Comparison of ENCODE assay signal across 26 mouse cellular contexts in genomic region chr12:110682561-110683299, GRCm38 (mm10). TPM values are rescaled to one million over a fixed set of nuclear protein-coding genes. Genes with fewer than 3 reads are reported as not detected.
DNase-seq lines count a peak whose midpoint lies in the region; ATAC-seq and TF ChIP-seq lines count a peak whose summit lies in the region.
"Had no signal": no experiment of that assay in that cellular context is flagged by ENCODE, and none has a peak within 500 bp of the region (broad histone marks: within the 10 kb centered on the region; RNA-seq: fewer than 3 reads in every experiment).

Gene 1700001K19Rik, minus strand, starts transcription at chr12:110682619.

- DNase-seq in forebrain, embryonic 10.5 days (ENCODE audit: extremely low spot score, low spot score) = no peak
- no peak for DNase-seq in heart, adult 8-10 months (ENCODE audit: low spot score)
- no peak for DNase-seq in testis, postnatal 14 days (ENCODE audit: low spot score)
- DNase-seq in splenic B cell, adult 2 months (ENCODE audit: low read depth, low spot score) = peak; percentile 63
- DNase-seq in Muller cell, postnatal 12 days (ENCODE audit: inconsistent ontology term) = no peak
- DNase-seq: adrenal gland, postnatal 14 days; cerebellum, adult 11-12 months; cerebellum, adult 9-10 months; cerebellum, postnatal 25 days; forebrain, postnatal 0 days; gastrocnemius, postnatal 10 days; heart, adult 11 months; heart, postnatal 36 days had no signal

- TF ChIP-seq POLR2A in testis, adult 2 months (IDR thresholded peaks at IDR 0.05; ENCODE audit: control insufficient read depth, low read depth, low read length) = peak; percentile 75; the same call in 1 of the 2 replicates

- H3K4me3 ChIP-seq in forebrain, embryonic 13.5 days = no peak within 1 kb of the TSS
- H3K4me3 ChIP-seq in forebrain, embryonic 10.5 days = no peak within 1 kb of the TSS
- no peak within 1 kb of the TSS for H3K4me3 ChIP-seq in heart, embryonic 15.5 days
- peak within 1 kb of the TSS; percentile 86 for H3K4me3 ChIP-seq in testis, adult 2 months (ENCODE audit: control insufficient read depth, low read depth, low read length)
- H3K4me3 ChIP-seq: forebrain, embryonic 12.5 days had no signal

- H3K27me3 ChIP-seq in forebrain, embryonic 13.5 days = no peaks in the 10 kb centered on the region
- no peaks in the 10 kb centered on the region for H3K27me3 ChIP-seq in forebrain, embryonic 10.5 days (ENCODE audit: poor library complexity, severe bottlenecking)
- H3K27me3 ChIP-seq in heart, embryonic 15.5 days = no peaks in the 10 kb centered on the region
- H3K27me3 ChIP-seq in testis, adult 2 months (ENCODE audit: control insufficient read depth, insufficient read depth, low read length) = no peaks in the 10 kb centered on the region
- no peaks in the 10 kb centered on the region for H3K27me3 ChIP-seq in splenic B cell, adult 2 months (ENCODE audit: control insufficient read depth, insufficient read depth, low read length, poor library complexity, severe bottlenecking)
- H3K27me3 ChIP-seq: forebrain, embryonic 12.5 days; Patski had no signal

- 0 out of 2 replicates have a peak, but pooled peaks cover 4% of the 10 kb centered on the region for H3K4me1 ChIP-seq in forebrain, embryonic 13.5 days
- H3K4me1 ChIP-seq in forebrain, embryonic 10.5 days = no peaks in the 10 kb centered on the region
- peaks cover 19% of the 10 kb centered on the region for H3K4me1 ChIP-seq in heart, embryonic 15.5 days (replicated peaks)
- no peaks in the 10 kb centered on the region for H3K4me1 ChIP-seq in testis, adult 2 months (ENCODE audit: control insufficient read depth, insufficient read depth, low read length)
- H3K4me1 ChIP-seq: forebrain, embryonic 12.5 days had no signal

- no peak within 1 kb of the TSS for H3K27ac ChIP-seq in forebrain, embryonic 13.5 days
- no peak within 1 kb of the TSS for H3K27ac ChIP-seq in forebrain, embryonic 10.5 days
- H3K27ac ChIP-seq in heart, embryonic 15.5 days = peak within 1 kb of the TSS; percentile 31
- peak within 1 kb of the TSS; percentile 88 for H3K27ac ChIP-seq in testis, adult 2 months (ENCODE audit: control insufficient read depth, insufficient read depth, low read depth, low read length)
- H3K27ac ChIP-seq: forebrain, embryonic 12.5 days had no signal

- H3K4me2 ChIP-seq in forebrain, embryonic 13.5 days = no peak within 1 kb of the TSS
- H3K4me2 ChIP-seq in heart, embryonic 15.5 days = no peak within 1 kb of the TSS
- H3K4me2 ChIP-seq: forebrain, embryonic 12.5 days; heart, embryonic 11.5 days had no signal

- ATAC-seq in forebrain, embryonic 13.5 days = no peak
- no peak for ATAC-seq in heart, embryonic 15.5 days (replicated peaks; ENCODE audit: insufficient number of reproducible peaks, insufficient read depth, low FRiP score, low read depth)
- ATAC-seq: activated CD4-positive, CD25-positive, alpha-beta regulatory T cell, adult 4 months; forebrain, postnatal 0 days; hindbrain, embryonic 16.5 days; inflammation-experienced regulatory T-cells, adult 6 months; intestine, postnatal 0 days; Patski had no signal

- 78% methylated on average over 9 of the region's 9 CpGs for WGBS in forebrain, embryonic 13.5 days
- 80% methylated on average over 9 of the region's 9 CpGs for WGBS in forebrain, embryonic 10.5 days
- WGBS in heart, embryonic 15.5 days = 76% methylated on average over 9 of the region's 9 CpGs

- peaks cover 22% of the 10 kb centered on the region for H3K36me3 ChIP-seq in forebrain, embryonic 13.5 days (ENCODE audit: poor library complexity, severe bottlenecking)
- peaks cover 28% of the 10 kb centered on the region for H3K36me3 ChIP-seq in forebrain, embryonic 10.5 days (replicated peaks)
- H3K36me3 ChIP-seq in heart, embryonic 15.5 days = no peaks in the 10 kb centered on the region
- H3K36me3 ChIP-seq in testis, adult 2 months (ENCODE audit: control insufficient read depth, insufficient read depth, low read length) = no peaks in the 10 kb centered on the region
- no peaks in the 10 kb centered on the region for H3K36me3 ChIP-seq in splenic B cell, adult 2 months (ENCODE audit: control insufficient read depth, insufficient read depth, low read length, poor library complexity, severe bottlenecking)

- H3K9me3 ChIP-seq in forebrain, embryonic 13.5 days (replicated peaks) = no peaks in the 10 kb centered on the region
- H3K9me3 ChIP-seq in forebrain, embryonic 10.5 days = no peaks in the 10 kb centered on the region
- H3K9me3 ChIP-seq in heart, embryonic 15.5 days (replicated peaks) = no peaks in the 10 kb centered on the region
- H3K9me3 ChIP-seq: forebrain, embryonic 12.5 days had no signal

- H3K9ac ChIP-seq in forebrain, embryonic 13.5 days = 0 out of 2 replicates have a peak within 1 kb of the TSS, but pooled peaks have one; percentile 8
- no peak within 1 kb of the TSS for H3K9ac ChIP-seq in heart, embryonic 15.5 days
- H3K9ac ChIP-seq: forebrain, embryonic 12.5 days; forebrain, postnatal 0 days had no signal

- peak; percentile 11; the same call in 1 of the 2 replicates for TF ChIP-seq CTCF in testis, adult 2 months (IDR thresholded peaks at IDR 0.05; ENCODE audit: control insufficient read depth, insufficient read depth, insufficient replicate concordance, low read depth, low read length)

RNA-seq across cellular contexts. Expression of gene 1700001K19Rik, which starts in this region (rescaled TPM):
- polyA plus RNA-seq in forebrain, embryonic 13.5 days (2015; fragmentation: Nextera tagmentation; extraction: Ambion mirVana) = 0.25 and 0.53 TPM in 2 replicates
- polyA plus RNA-seq in forebrain, embryonic 10.5 days (2016; fragmentation: Nextera tagmentation; extraction: Ambion mirVana) = not detected in 2 replicates
- not detected in 2 replicates for polyA plus RNA-seq in heart, embryonic 15.5 days (2015; fragmentation: Nextera tagmentation; extraction: Ambion mirVana)
- not detected for total RNA-seq in heart, adult 8-10 months (2022)
- polyA plus RNA-seq in testis, adult 2 months (2012; rRNA removed) = 745 and 752 TPM in 2 replicates
- total RNA-seq: adrenal gland, adult 18-20 months; adrenal gland, postnatal 14 days; forebrain, postnatal 0 days; gastrocnemius, postnatal 10 days; heart, postnatal 36 days; MEL had no signal
- polyA plus RNA-seq: forebrain, embryonic 12.5 days; forebrain, postnatal 0 days; heart, postnatal 0 days; intestine, postnatal 0 days had no signal

Comparison
In these comparisons a context has a peak if more than half of its experiments do, and no peak if none do; other contexts are left out.
1. RNA of gene 1700001K19Rik (polyA plus RNA-seq): 745 to 752 TPM in testis, adult 2 months; 0.25 to 0.53 TPM in forebrain, embryonic 13.5 days, not detected in forebrain, embryonic 10.5 days and not detected in heart, embryonic 15.5 days; every median in the first group is over 100 times any median in the second.
2. H3K27ac ChIP-seq: peak in heart, embryonic 15.5 days (single experiment) and testis, adult 2 months (single experiment); none in forebrain, embryonic 13.5 days (single experiment) and forebrain, embryonic 10.5 days (single experiment).